Mouse (Mus musculus) lung, postnatal 10 days (tissue): ENCODE measurements around the gene Macrod2.

Source experiments
- DNase-seq: peaks from one replicate; pipeline ENCODE4 v3.0.0; 2021

The Macrod2 gene

GRCm38 (mm10) chr2:142058751-142059090, 1663.6 kb downstream of the Macrod2 start:
- no peak for DNase-seq

- DNase-seq: no peak
Measured at GRCm38 (mm10) chr2:142108947-142109346, 1713.8 kb downstream of the Macrod2 start.

DNA sequence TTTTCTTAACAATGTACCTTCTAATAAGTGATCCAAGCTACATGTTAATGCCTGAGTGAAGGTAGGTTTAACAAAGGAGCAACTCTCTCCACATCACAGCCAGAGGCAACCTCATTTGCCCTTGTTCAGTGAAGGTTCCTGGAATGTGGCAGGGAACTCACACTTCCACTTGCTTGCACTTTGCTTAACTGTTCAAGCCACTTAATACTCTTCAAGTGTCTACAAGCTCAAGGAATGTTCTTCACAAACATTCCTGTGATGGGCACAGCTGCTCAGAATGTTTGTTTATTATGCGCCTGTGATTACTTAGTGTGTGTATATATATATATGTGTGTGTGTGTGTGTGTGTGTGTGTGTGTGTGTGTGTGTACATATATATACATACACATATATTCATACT, 1721.5 kb downstream of the Macrod2 start:
- DNase-seq: peak; percentile 32

- DNase-seq: no peak
Measured at GRCm38 (mm10) chr2:142128109-142128508, 1733.0 kb downstream of the Macrod2 start.

- no peak for DNase-seq
Measured at GRCm38 (mm10) chr2:142129166-142129565, 1734.1 kb downstream of the Macrod2 start.

GRCm38 (mm10) chr2:142149310-142149709, 1754.2 kb downstream of the Macrod2 start:
- DNase-seq: no peak

GRCm38 (mm10) chr2:142163506-142164275, 1768.6 kb downstream of the Macrod2 start:
- peak; percentile 2 for DNase-seq

DNA sequence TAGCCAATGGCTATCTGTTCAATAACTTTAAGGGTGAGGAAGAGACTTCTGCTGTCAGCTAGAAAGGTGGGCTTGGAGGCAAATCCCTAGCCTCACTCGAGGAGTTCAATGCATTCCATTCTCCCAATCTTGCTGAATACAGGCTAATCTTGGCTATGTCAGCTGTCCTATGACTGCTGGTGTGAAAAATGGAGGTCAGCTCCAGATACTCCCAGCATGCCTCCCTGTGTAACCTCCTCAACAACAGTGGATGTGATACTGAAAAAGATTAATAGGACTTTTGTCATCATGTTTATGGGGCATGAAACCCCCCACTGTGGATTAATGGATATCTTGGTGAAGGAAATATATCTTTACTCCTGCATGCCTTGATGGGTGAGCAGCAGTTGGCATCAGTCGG, 1774.5 kb downstream of the Macrod2 start:
- DNase-seq: no peak

DNA sequence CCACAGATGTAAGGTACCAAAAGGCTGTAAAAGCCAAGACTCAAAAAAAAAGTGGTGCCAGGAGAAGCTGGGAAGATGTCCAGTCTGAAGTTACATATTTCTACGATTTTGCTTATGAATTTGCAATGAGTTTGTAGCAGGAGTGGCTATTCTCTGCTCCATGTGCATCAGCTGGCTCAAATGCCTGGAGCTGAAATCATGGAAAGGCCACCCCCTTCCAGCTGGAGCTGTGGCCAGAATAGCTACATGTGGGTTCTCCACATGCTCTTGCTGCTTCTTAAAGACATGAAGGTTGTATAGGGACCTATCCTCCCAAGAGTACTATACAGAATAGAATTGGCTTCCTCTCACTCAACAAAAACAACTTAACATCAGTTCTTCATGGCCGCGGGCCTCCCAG, 1777.6 kb downstream of the Macrod2 start:
- no peak for DNase-seq

- no peak for DNase-seq
Measured at GRCm38 (mm10) chr2:142174039-142174438, 1778.9 kb downstream of the Macrod2 start.

GRCm38 (mm10) chr2:142186922-142187321, 1791.8 kb downstream of the Macrod2 start:
- DNase-seq: no peak

DNA sequence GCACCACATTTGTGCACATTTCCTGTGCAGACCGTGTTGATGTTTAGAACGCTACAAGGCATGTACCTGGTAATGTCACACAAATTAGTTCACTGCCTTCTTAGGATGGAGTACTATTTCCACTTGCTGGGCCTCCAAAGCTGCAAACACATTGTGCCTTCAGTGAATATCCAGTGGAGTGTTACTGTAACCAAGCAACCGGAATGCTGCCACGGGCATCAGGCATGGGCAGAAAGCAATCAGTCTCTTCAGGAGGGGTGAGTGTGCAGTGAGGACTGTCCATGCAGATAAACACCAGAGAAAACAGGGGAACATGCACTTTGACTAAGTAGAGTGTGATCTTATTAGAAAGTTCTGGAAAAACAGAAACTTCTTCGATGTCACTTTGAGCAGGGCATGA, 1792.3 kb downstream of the Macrod2 start:
- DNase-seq: no peak

- no peak for DNase-seq
Measured at GRCm38 (mm10) chr2:142217371-142217770, 1822.3 kb downstream of the Macrod2 start.

DNA sequence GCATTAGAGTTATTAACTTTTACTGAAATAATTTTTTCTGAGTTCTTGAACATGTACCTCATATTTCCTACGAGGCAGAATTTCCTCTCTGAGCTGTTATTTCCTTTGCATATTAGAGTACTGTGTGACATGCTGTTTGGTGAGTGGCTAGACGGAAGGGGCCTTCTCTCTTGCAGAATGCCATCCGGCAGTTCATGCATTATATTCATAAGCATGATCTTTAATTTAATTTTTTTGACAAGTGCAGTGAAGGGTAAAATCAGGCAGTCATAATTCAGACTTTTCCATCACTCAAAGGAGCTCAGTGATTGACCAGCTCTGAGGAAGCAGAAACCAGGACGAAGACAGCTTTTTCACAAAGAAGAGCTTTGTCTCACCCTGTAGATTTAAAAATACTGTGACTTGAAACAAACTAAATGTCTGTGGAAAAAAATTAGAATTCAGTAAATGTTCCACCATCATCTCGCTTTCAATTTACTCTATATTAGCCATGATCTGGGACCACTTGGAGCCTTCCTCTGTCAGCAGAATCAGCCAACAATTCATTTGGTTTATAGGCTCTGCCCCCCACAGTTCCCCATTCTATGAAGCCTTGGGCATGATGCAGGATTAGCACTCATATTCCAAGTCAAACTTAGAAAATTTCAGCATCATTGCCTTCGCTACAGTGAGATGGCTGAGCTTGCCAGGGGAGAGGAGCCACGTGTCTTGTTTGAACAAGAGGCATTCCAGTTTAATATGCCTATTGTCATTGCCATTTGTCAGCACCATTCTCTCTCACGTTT, 1827.2 kb downstream of the Macrod2 start:
- no peak for DNase-seq

GRCm38 (mm10) chr2:142222926-142223325, 1827.8 kb downstream of the Macrod2 start:
- no peak for DNase-seq

GRCm38 (mm10) chr2:142230985-142231549, 1836.0 kb downstream of the Macrod2 start:
- no peak for DNase-seq

GRCm38 (mm10) chr2:142232828-142233227, 1837.7 kb downstream of the Macrod2 start:
- no peak for DNase-seq

DNA sequence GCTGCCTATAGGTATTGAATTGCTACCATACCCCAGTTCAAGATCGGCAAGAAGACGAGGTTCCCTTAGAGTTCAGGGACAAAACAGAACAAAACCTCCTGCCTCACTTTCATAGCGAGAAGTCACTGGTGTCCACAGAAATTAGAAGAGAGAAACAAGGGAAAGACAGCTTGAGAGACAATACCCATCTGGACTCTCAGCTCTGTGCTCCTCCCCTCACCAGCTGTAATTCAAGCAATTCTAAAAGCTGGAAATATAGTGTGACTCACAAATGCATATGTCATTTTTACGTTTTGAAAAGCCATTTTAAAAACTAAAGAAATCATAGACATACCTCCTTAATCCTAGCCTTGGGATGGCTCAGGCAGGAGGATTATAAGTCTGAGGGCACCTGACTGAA, 1848.4 kb downstream of the Macrod2 start:
- no peak for DNase-seq

GRCm38 (mm10) chr2:142250383-142250782, 1855.3 kb downstream of the Macrod2 start:
- DNase-seq: no peak

GRCm38 (mm10) chr2:142251518-142251917, 1856.4 kb downstream of the Macrod2 start:
- no peak for DNase-seq

- DNase-seq: peak; percentile 77
Measured at GRCm38 (mm10) chr2:142253913-142254312, 1858.8 kb downstream of the Macrod2 start.

- no peak for DNase-seq
Measured at GRCm38 (mm10) chr2:142254566-142254965, 1859.5 kb downstream of the Macrod2 start.

DNA sequence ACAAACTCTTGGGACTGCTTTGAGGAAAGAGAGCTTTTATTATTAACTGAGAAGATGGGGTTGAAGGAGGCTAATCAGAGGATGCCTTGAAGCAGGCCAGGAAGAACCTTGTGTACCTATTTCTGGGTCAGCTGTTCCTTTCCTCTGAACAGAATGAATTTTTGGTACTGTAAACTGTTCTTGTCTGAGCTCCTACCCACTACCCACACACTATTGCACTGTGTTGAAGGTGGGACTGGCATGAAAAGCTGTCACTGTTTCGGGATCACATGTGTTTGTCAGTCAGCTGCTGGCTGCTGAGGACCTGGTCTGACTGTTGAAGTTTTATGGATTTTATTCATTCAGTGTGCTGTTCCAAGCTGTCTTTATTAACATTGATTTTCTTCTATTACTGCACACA, 1862.4 kb downstream of the Macrod2 start:
- no peak for DNase-seq

DNA sequence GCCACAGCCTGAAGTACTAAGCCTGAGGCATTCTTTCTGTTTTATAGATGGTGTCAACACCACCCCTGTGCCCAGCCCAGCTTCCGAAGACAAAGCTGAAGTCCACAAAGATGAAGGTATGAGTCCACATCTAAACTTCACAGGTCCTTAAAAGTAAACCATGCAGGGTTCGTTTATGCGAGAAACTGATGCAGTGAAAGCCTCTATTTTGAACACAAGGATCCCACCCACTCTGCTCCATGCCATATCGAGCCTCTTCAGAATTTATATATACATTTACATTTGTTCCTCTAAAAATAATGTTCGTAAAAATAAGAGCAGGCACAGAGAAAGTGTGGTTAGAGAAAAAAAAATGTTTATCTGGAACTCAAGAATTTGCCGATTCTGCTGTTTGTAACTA, 1865.9 kb downstream of the Macrod2 start:
- no peak for DNase-seq
